Mouse (Mus musculus): Measurements from ENCODE around the gene Pcsk5. TPM values are rescaled to one million over a fixed set of nuclear protein-coding genes. Genes with fewer than 3 reads are reported as not detected.
A peak's percentile ranks its signal among the peaks of the same experiment; 100 is the strongest.

Gene Pcsk5
- polyA plus RNA-seq, 1 experiment: 1.7 TPM

- DNase-seq: no peak
- Histone ChIP-seq H3K4me1 (ENCODE audit: control insufficient read depth, insufficient read depth, low read length) (no peaks in the 10 kb centered on the region), H3K4me3 (replicated peaks; ENCODE audit: insufficient read depth, low read depth, low read length) (no peak overlapping the region), H3K27me3 (ENCODE audit: control insufficient read depth, insufficient read depth, low read length) (no peaks in the 10 kb centered on the region; the same call in 1 of the 2 replicates), H3K27ac (ENCODE audit: insufficient read depth, low read length) (no peak overlapping the region)
- TF ChIP-seq CTCF (IDR thresholded peaks at IDR 0.05; ENCODE audit: borderline replicate concordance, insufficient read depth, low read depth, low read length): no peak
- no peak for TF ChIP-seq POLR2A (IDR thresholded peaks at IDR 0.05; ENCODE audit: borderline replicate concordance, insufficient read depth, low read length)
- WGBS: 95% methylated on average over 2 of the region's 2 CpGs
These were observed 54.2 kb downstream of the Pcsk5 start for GRCm38 (mm10) chr19:17783231-17783630.

DNA sequence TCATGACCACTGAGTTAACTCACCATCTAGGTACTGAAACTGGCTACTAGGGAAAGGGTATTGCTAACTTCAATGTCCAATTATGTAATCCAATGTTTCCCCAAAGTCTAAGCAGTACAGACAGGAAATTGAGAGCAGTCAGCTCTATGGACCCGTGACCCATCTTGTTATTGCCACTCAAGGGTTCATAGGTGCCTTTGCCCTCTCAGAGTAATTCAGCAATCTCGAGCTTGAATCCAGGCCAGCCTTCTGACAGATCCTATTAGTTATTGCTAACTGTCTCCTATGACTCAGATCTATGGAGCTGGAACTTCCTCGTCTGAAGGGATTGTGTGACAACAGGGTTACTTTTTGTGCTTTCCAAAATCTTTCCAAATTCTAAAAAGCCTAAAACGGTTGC, 56.1 kb downstream of the Pcsk5 start:
- no peak overlapping the region for H3K27ac ChIP-seq (ENCODE audit: insufficient read depth, low read length)
- DNase-seq: no peak
- TF ChIP-seq CTCF (IDR thresholded peaks at IDR 0.05; ENCODE audit: borderline replicate concordance, insufficient read depth, low read depth, low read length) (no peak), POLR2A (IDR thresholded peaks at IDR 0.05; ENCODE audit: borderline replicate concordance, insufficient read depth, low read length) (no peak)
- no peaks in the 10 kb centered on the region for H3K4me1 ChIP-seq (ENCODE audit: control insufficient read depth, insufficient read depth, low read length)
- H3K4me3 ChIP-seq (replicated peaks; ENCODE audit: insufficient read depth, low read depth, low read length): no peak overlapping the region
- WGBS: 70% methylated on average over 4 of the region's 4 CpGs
- no peaks in the 10 kb centered on the region for H3K27me3 ChIP-seq (ENCODE audit: control insufficient read depth, insufficient read depth, low read length)

- WGBS: 91% methylated on average over 2 of the region's 2 CpGs
- TF ChIP-seq CTCF (IDR thresholded peaks at IDR 0.05; ENCODE audit: borderline replicate concordance, insufficient read depth, low read depth, low read length) (no peak), POLR2A (IDR thresholded peaks at IDR 0.05; ENCODE audit: borderline replicate concordance, insufficient read depth, low read length) (no peak)
- no peak overlapping the region for H3K4me3 ChIP-seq (replicated peaks; ENCODE audit: insufficient read depth, low read depth, low read length)
- no peaks in the 10 kb centered on the region for H3K4me1 ChIP-seq (ENCODE audit: control insufficient read depth, insufficient read depth, low read length)
- no peaks in the 10 kb centered on the region; the same call in 1 of the 2 replicates for H3K27me3 ChIP-seq (ENCODE audit: control insufficient read depth, insufficient read depth, low read length)
- DNase-seq: no peak
- no peak overlapping the region for H3K27ac ChIP-seq (ENCODE audit: insufficient read depth, low read length)
These were observed 61.5 kb downstream of the Pcsk5 start for GRCm38 (mm10) chr19:17775943-17776342.

DNA sequence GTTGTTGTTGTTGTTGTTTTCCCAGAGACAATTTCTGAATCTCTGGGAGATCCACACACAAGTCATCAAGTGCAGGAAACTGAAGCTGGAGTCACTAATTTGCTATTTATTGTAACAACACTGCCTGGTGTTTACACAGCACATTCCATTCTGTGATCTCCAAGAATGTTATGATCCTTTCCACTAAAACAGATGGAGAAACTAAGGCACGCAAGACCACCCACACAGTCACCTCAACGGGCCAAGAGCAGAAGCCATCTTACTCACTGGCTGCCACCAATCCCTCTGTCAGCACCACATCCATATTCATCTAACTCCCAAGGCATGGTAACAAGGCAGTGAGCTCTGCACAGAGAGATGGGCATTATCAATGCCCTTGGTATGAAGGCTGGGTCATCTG, 62.3 kb downstream of the Pcsk5 start:
- no peak for DNase-seq
- TF ChIP-seq POLR2A (IDR thresholded peaks at IDR 0.05; ENCODE audit: borderline replicate concordance, insufficient read depth, low read length) (no peak), CTCF (IDR thresholded peaks at IDR 0.05; ENCODE audit: borderline replicate concordance, insufficient read depth, low read depth, low read length) (no peak)
- Histone ChIP-seq H3K4me1 (ENCODE audit: control insufficient read depth, insufficient read depth, low read length) (peaks cover 2% of the 10 kb centered on the region; the same call in 1 of the 2 replicates), H3K27ac (ENCODE audit: insufficient read depth, low read length) (no peak overlapping the region), H3K4me3 (replicated peaks; ENCODE audit: insufficient read depth, low read depth, low read length) (no peak overlapping the region), H3K27me3 (ENCODE audit: control insufficient read depth, insufficient read depth, low read length) (no peaks in the 10 kb centered on the region; the same call in 1 of the 2 replicates)
- WGBS: 79% methylated on average over 2 of the region's 2 CpGs

DNA sequence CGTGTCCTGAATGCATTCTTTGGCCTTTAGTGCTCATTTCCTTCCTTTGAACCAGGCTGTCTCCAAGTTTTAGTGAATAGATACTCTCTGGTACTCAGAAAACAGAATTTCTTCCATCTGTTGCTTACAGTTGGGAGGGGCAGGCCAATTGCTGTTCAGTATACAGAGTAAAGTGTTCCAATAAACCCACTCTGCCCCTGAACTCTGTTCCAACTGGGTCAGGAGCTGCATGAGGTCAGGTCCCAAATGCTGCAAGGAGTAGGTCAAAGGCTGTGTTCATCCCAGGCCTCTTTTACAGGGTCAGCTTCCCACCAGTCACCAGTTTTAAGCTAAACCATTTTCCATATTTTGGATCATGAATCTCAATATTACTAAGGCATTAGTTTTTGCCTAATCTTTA, 63.4 kb downstream of the Pcsk5 start:
- Histone ChIP-seq H3K27me3 (ENCODE audit: control insufficient read depth, insufficient read depth, low read length) (no peaks in the 10 kb centered on the region; the same call in 1 of the 2 replicates), H3K4me3 (replicated peaks; ENCODE audit: insufficient read depth, low read depth, low read length) (no peak overlapping the region), H3K4me1 (ENCODE audit: control insufficient read depth, insufficient read depth, low read length) (peaks cover 4% of the 10 kb centered on the region; the same call in 1 of the 2 replicates), H3K27ac (ENCODE audit: insufficient read depth, low read length) (no peak overlapping the region)
- TF ChIP-seq POLR2A (IDR thresholded peaks at IDR 0.05; ENCODE audit: borderline replicate concordance, insufficient read depth, low read length) (no peak), CTCF (IDR thresholded peaks at IDR 0.05; ENCODE audit: borderline replicate concordance, insufficient read depth, low read depth, low read length) (no peak)
- no peak for DNase-seq
- 66% methylated on average over 1 of the region's 1 CpGs for WGBS

GRCm38 (mm10) chr19:17769610-17770399, 67.6 kb downstream of the Pcsk5 start:
- Histone ChIP-seq H3K27ac (ENCODE audit: insufficient read depth, low read length) (no peak overlapping the region), H3K27me3 (ENCODE audit: control insufficient read depth, insufficient read depth, low read length) (no peaks in the 10 kb centered on the region; the same call in 1 of the 2 replicates), H3K4me1 (ENCODE audit: control insufficient read depth, insufficient read depth, low read length) (peaks cover 4% of the 10 kb centered on the region; the same call in 1 of the 2 replicates), H3K4me3 (replicated peaks; ENCODE audit: insufficient read depth, low read depth, low read length) (no peak overlapping the region)
- TF ChIP-seq CTCF (IDR thresholded peaks at IDR 0.05; ENCODE audit: borderline replicate concordance, insufficient read depth, low read depth, low read length) (peak; percentile 64), POLR2A (IDR thresholded peaks at IDR 0.05; ENCODE audit: borderline replicate concordance, insufficient read depth, low read length) (no peak)
- DNase-seq: peak; percentile 84 to 95
- 10% methylated on average over 5 of the region's 5 CpGs for WGBS

DNA sequence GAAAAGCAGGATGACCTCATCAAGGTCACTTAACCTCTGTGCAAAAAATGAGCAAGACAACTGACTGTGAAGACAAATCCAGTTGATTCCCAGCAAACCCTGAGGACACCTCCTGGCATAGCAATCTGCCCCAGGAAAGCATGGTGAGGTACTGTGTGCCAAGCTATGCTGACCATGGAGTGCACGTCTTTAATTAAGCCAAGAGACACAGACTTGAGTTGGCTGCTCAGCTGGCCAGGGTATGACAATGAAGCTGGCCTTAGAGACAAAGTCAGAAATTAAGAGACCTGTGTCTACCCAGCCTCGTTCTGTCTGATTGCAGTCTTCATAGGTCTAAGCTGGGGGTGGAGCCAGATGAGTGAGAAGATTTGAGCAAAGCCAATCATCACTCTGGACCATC, 72.4 kb downstream of the Pcsk5 start:
- Histone ChIP-seq H3K4me3 (replicated peaks; ENCODE audit: insufficient read depth, low read depth, low read length) (no peak overlapping the region), H3K27me3 (ENCODE audit: control insufficient read depth, insufficient read depth, low read length) (no peaks in the 10 kb centered on the region; the same call in 1 of the 2 replicates), H3K27ac (ENCODE audit: insufficient read depth, low read length) (no peak overlapping the region), H3K4me1 (ENCODE audit: control insufficient read depth, insufficient read depth, low read length) (peaks cover 2% of the 10 kb centered on the region; the same call in 1 of the 2 replicates)
- 69% methylated on average over 2 of the region's 2 CpGs for WGBS
- no peak for TF ChIP-seq CTCF (IDR thresholded peaks at IDR 0.05; ENCODE audit: borderline replicate concordance, insufficient read depth, low read depth, low read length)
- DNase-seq: no peak

DNA sequence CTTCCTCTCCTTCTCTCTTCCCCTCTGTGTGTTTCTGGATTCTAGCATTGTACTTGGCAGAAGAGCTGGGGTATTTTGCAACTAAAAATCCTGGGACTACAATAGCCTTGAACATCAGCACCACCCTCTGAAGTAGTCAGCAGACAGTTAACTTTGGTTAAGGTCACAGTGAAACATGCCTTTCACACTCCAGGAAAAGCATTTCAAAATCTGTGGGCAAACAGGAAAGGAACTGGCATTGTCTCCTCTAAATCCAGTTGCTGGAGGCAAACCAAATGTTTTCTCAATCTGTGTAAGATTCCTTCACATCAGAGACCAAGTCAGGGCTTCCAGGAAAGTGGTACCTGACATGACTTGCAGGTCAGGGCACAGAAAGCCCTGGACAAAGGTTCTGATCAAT, 74.7 kb downstream of the Pcsk5 start:
- no peak for TF ChIP-seq POLR2A (IDR thresholded peaks at IDR 0.05; ENCODE audit: borderline replicate concordance, insufficient read depth, low read length)
- no peak for TF ChIP-seq CTCF (IDR thresholded peaks at IDR 0.05; ENCODE audit: borderline replicate concordance, insufficient read depth, low read depth, low read length)
- no peak overlapping the region for H3K27ac ChIP-seq (ENCODE audit: insufficient read depth, low read length)
- no peaks in the 10 kb centered on the region for H3K4me1 ChIP-seq (ENCODE audit: control insufficient read depth, insufficient read depth, low read length)
- no peaks in the 10 kb centered on the region; the same call in 1 of the 2 replicates for H3K27me3 ChIP-seq (ENCODE audit: control insufficient read depth, insufficient read depth, low read length)
- DNase-seq: no peak
- no peak overlapping the region for H3K4me3 ChIP-seq (replicated peaks; ENCODE audit: insufficient read depth, low read depth, low read length)
